Mouse (Mus musculus): ENCODE data around the gene Bbs12.

The Bbs12 gene

DNA sequence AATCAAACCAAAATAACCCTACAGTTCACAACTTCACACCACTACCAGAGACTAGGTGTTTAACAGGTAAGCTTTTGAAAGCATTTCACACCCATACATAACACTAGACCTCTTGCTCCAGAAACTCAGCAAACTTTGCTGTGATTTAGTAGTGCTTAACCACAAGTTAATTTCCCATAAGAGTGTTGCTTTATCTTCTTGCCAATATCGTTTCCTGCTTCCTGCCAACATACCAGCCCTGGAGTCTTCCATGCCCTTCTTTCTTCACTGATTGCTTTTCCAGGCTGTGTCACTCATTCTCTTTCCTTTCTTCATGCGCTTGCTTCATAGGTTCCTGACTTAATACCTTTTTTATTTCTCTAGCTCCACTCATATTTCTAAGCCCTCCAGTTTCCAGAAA lies 16.1 kb downstream of the Bbs12 start:
- DNase-seq, result no peak

GRCm38 (mm10) chr3:37329963-37330362 lies 17.6 kb downstream of the Bbs12 start:
- no peak for DNase-seq

- no peak for DNase-seq
Observed at GRCm38 (mm10) chr3:37331999-37332449, 19.7 kb downstream of the Bbs12 start.

DNA sequence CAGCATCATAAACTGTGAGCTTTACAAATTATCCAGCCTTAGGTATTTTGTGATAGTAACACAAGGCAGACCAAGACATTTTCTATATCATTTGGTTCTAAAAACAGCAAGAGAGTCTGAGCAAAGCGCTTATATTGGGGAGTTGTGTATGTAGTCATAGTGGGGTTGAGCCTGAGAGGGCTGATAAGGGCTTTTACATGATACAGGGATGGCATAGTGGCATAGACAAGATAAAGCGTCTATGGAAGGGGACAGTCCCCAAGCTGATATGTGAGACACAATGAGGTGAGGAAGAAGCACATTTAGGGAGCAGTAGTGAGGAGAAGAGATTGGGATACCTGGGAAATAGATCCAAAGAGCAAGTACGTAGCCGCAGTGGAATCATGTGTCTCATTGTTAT lies 21.7 kb downstream of the Bbs12 start:
- no peak for DNase-seq

DNA sequence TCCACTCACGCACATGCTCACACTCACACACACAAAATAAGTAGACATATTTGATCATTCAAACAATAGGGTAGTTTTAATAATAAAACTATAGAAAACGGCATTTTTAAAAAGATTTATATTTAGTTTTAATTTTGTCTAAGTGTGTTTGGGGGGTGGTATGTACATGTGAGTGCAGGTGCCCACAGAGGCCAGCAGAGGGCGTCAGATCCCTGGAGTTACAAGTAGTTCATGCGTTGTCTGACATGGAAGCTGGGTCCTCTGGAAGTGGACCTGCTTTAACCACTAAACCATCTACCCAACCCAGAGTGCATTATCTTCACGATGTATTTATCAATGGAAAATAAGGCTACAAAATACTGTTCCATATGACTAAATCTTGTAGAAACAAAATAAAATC lies 28.8 kb downstream of the Bbs12 start:
- DNase-seq, result peak; percentile 29

GRCm38 (mm10) chr3:37342811-37343210 lies 30.5 kb downstream of the Bbs12 start:
- DNase-seq, result no peak

GRCm38 (mm10) chr3:37347671-37348070 lies 35.3 kb downstream of the Bbs12 start:
- no peak for DNase-seq

GRCm38 (mm10) chr3:37348221-37349165 lies 36.1 kb downstream of the Bbs12 start, which contains the start of gene Fgf2:
TSS of gene Fgf2 (plus strand) at chr3:37348346.
- DNase-seq, result peak; percentile 22

DNA sequence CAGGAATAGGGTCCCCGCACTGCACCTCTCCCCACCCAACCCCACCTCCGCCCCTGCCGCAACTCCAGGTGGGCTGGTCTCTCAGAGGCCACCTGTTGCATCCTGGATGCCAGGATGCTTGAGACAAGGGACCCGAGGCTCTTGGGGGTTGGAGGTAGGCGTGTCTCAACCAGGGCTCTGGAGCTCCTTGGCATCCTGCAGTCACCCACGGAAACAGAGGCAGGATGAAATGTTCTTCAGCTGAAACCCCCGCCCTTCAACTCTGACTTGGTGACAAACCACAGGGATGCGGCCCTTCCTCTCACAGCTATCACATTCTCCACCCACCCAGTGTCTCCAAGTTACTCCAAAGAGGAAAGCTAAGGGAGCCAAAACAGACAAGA lies 36.8 kb downstream of the Bbs12 start:
- DNase-seq, result no peak

- no peak for DNase-seq
Observed at GRCm38 (mm10) chr3:37350386-37350785, 38.0 kb downstream of the Bbs12 start.

GRCm38 (mm10) chr3:37353951-37354481 lies 41.7 kb downstream of the Bbs12 start:
- DNase-seq, result no peak

- no peak for DNase-seq
Observed at GRCm38 (mm10) chr3:37354737-37355136, 42.4 kb downstream of the Bbs12 start.

GRCm38 (mm10) chr3:37360729-37361128 lies 48.4 kb downstream of the Bbs12 start:
- DNase-seq, result no peak

- no peak for DNase-seq
Observed at GRCm38 (mm10) chr3:37365144-37365543, 52.8 kb downstream of the Bbs12 start.

DNA sequence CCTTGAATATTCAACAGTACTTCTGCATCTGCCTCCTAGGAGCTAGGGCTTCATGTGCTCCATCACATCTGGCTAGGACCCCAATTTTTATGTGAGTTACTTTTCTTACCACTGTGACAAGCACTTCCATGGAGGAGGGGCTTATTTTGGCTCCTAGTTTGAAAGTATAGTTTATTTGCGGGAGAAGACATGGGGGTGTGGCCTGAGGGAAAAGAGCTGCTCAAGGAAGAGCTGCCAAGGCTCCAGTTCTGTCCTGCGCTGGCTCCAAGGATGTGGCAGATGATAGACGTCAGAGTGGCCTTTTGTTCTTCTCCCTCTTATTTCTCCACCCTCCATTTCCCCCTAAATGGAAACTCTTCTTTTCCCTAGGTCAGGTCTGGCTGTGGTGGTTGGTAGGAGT lies 53.6 kb downstream of the Bbs12 start:
- DNase-seq, result no peak

- DNase-seq, result no peak
Observed at GRCm38 (mm10) chr3:37366381-37367053, 54.2 kb downstream of the Bbs12 start.

DNA sequence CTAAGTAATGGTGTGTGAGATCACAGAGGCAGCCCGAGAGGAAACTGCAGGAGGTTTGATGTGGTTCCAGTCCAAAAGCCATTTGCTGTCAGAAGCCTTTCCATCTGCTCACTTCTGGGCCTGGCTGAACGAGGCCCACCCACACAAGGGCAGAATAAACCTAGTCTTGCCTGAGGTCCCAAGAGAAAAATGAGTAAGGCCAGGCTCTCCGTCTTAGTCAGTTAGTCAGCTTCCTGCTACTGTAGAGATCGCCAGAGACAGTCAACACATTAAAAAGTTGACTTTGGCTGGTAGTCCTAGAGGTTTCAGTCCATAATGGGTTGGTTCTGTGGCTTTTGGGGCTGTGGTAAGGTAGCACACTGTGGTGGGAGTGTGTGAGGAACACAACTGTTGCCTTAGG lies 58.1 kb downstream of the Bbs12 start:
- no peak for DNase-seq
